Mouse (Mus musculus) thymus, adult 2 months (tissue): ENCODE measurements around the gene Ube3c.
"Not testable (repeated sequence)": the region's sequence is repeated elsewhere in the genome, so short reads cannot be mapped to it uniquely, and the experiment has no call there.

Experiments
- CTCF ChIP-seq: fragments of 200-500 bp; IDR thresholded peaks from 2 replicates; pipeline ENCODE4 v1.5.1; 2012; ENCODE audit warnings: mild to moderate bottlenecking, control low read depth, low read length, moderate library complexity, borderline replicate concordance; ENCODE audit not compliant: control insufficient read depth, poor library complexity, insufficient read depth; ENCODE audit errors: extremely low read depth
- POLR2A ChIP-seq: fragments of 200-500 bp; IDR thresholded peaks from 2 replicates; pipeline ENCODE4 v1.6.1; 2012; ENCODE audit warnings: mild to moderate bottlenecking, low read length, control low read depth, moderate library complexity; ENCODE audit not compliant: control insufficient read depth, poor library complexity, insufficient read depth; ENCODE audit errors: extremely low read depth

- TF ChIP-seq CTCF, POLR2A: not testable (repeated sequence)
Observed at GRCm38 (mm10) chr5:29574286-29574685, 5.2 kb downstream of the Ube3c start.
